Mouse (Mus musculus): ENCODE results near the gene Ppp1r12b.

Ppp1r12b gene

DNA sequence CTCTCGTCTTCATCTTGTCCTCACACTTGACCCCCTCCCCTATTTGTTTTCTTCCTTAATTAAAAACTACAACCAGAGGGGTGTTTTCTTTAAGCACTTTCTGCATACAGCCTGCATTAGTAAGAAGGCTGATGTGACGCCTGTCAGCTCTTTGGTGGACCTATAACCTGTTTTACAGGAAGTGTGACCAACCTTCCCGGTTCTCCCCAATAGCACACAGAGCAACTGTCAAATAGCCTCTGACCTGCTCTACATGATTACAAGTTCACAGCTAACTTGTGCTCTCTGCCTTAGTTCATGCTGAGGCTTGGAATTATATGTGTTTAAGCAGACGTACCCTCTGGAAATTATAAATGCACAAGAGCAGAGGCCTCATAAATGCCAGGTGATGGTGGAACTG, 189.3 kb downstream of the Ppp1r12b start:
- no peak for DNase-seq (ENCODE audit: extremely low read depth, low read depth, low spot score)

GRCm38 (mm10) chr1:134764831-134765458, 190.8 kb downstream of the Ppp1r12b start:
- no peak for DNase-seq (ENCODE audit: extremely low read depth, low read depth, low spot score)

DNA sequence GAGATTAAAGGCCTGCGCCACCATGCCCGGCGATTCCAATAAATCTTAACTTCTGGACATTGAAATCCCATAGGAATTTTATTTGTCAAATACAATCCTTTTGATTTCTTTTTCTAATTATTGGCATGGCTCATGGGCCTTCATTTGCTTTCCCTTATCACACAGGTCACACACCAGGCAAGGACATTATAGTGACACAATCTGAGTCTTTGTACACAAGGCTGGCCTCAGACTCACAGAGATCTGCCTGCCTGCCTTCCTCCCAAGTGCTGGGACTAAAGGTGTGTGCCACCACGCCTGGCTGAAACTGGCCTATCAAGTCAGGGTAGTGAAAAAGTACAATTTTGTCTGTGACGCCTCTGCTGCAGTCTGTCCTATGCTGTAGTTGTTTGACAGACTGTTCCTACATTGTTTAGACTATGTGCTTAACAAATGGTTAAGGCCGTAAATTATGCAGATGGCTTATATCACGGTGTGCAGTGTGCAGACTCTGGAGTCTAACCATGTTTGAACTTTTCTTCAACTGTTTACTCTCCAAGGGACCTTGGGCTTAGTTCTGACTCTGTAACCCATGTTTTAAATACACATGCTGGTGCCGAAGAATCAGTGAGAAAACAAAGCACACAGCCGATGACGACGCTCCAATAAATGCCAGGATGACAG, 191.8 kb downstream of the Ppp1r12b start:
- DNase-seq (ENCODE audit: extremely low read depth, low read depth, low spot score), result no peak

DNA sequence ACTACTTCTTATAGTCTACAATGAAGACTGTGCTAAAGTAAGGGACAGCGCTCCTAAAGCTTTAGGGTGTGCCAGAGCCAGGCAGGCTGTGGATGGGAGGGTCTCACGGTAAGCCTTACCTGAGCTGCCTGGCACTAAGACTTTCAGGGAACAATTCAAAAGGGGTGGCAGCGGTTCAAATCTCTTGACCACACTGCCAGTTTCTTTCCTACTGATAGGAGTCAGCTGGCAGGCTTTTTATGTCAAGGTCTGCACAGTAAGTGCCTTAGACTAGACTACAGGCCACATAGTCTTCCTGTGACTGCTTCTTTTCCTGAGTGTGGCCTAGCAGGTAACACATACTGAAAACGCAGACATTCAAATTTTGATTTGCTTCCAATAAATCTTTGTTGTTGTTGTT, 192.5 kb downstream of the Ppp1r12b start:
- no peak for DNase-seq (ENCODE audit: extremely low read depth, low read depth, low spot score)

- DNase-seq (ENCODE audit: extremely low read depth, low read depth, low spot score), result no peak
Measured at GRCm38 (mm10) chr1:134761534-134761933, 194.2 kb downstream of the Ppp1r12b start.

DNA sequence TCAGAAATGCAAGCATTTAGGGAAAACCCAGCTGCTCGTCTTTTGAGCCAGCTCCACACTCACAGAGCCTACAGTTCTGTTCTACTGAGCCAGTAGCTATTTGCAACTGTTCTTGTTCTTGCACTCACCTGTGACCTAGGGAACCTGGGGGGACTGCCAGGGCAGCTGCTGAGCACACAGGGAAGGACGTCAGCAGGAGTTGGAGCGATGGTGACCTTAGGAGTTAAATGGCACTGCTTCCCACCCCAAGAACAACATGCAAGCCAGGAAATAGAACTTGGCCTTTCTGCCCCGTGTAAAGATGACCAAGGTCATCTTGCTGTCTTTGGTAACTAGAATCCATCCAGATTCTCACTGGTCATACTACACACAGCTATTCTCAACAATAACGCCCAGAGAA, 195.1 kb downstream of the Ppp1r12b start:
- no peak for DNase-seq (ENCODE audit: extremely low read depth, low read depth, low spot score)

- DNase-seq (ENCODE audit: extremely low read depth, low read depth, low spot score), result no peak
Measured at GRCm38 (mm10) chr1:134759133-134759532, 196.6 kb downstream of the Ppp1r12b start.

DNA sequence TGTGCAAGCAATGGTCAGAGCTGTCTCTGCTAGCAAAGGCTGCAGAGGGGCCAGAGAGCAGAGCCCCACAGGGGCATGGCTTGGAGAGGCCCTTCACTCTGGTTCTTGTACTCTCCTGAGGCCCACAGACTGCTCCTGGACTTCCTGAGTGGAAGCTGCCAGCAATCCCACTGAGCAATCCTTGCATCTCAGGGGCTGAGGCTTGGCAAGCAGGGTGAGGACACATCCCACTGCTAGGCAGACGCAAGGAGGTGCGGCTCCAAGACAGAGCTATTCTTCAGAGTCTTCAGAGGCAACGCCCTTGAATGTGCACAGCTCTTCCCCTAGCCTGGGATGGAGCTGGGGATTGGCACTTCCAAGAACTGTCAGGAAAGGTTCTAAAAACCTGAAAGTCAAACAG, 198.5 kb downstream of the Ppp1r12b start:
- no peak for DNase-seq (ENCODE audit: extremely low read depth, low read depth, low spot score)

- no peak for DNase-seq (ENCODE audit: extremely low read depth, low read depth, low spot score)
Measured at GRCm38 (mm10) chr1:134756190-134756873, 199.4 kb downstream of the Ppp1r12b start.

DNA sequence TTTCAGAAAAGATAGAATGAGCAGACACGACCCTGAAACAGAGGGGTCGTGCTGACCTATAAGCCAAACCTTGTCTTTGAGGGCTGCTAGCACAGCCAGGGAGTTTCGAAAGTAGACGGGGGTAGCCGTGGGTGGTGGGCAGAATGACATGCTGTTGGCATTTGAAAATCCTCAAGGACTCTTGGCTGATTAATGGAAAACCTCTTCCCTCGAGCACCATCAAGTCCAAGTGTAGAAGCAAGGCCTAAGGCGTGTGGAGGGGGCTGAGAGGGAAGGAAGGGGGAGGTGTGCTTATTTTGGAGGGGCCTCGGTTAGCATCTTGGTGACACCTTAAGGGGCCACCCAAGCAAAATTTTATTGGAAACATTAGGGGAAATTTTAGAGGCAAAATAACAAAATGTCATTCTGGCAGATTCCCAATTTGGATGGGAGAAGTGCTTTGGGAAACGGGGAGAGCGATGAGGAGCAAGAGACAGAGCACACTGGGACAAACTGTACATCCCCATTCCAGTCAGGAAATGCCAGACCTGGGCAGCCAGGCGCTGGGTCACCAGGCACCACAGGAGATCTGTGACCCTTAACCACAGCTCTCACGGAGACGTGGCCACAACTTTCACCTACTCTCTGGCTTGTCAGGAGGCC, 200.1 kb downstream of the Ppp1r12b start:
- DNase-seq (ENCODE audit: extremely low read depth, low read depth, low spot score), result no peak

DNA sequence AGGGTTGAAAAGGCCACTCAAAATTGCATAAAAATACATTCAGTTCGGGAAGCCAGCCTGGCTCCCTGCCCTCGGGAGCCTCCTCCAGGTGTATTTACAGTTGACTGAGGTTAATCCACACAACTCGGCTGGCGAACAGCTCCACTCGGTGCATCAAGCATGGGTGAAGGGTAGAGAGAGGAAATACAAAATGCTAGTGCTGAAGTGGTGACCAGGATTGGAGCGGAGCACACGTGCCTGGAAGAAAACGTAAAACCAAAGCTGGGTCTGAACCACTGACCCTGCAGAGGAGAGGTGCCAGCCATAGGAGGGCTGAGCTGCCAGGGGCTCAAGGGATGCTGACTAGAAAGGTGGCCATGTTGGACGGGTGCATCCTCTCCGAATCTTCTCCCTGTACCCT, 200.9 kb downstream of the Ppp1r12b start:
- no peak for DNase-seq (ENCODE audit: extremely low read depth, low read depth, low spot score)

DNA sequence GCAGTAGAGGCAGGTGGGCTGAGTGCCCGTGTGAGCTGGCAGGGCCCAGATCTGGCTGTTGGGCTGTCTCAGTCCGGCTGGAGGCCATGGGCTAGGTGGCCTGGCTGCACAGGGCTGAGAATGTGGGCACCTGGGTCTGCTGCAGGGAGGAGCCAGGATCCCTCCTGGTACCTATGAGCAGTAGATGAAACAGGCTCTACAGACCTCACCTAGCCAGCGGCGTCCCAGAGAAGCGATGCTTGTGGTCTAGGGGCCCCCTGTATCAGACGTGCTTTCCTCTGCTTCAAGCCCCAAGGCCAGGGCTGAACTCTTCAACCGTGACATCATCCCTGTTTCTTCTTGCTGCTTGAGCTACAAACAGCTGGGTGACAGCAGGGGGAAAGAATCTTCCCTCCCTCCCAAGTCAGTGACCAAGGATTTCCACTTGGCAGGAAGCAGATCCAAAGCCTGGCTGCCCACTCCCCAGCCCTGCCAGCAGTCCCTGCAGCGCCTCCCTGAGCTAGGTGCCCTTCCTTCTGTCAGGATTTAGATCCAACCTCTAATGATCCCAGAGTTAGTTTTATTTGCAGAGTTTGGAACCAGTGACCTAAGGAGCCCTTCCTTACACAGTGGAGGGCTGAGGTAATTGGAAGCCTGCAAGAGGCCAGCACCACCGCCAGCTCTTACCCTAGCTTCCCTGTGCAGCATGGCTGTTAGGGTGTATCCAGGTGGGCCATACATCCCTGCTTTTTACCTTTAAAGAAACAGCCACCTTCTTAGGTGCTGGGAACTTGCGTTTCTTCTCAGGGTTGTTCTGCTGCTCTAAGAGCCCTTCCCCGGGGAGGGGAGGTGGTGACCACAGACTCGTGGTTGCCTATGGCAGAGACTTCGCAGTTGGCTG, 201.8 kb downstream of the Ppp1r12b start:
- no peak for DNase-seq (ENCODE audit: extremely low read depth, low read depth, low spot score)

- DNase-seq (ENCODE audit: extremely low read depth, low read depth, low spot score), result no peak
Measured at GRCm38 (mm10) chr1:134752447-134752846, 203.3 kb downstream of the Ppp1r12b start.

DNA sequence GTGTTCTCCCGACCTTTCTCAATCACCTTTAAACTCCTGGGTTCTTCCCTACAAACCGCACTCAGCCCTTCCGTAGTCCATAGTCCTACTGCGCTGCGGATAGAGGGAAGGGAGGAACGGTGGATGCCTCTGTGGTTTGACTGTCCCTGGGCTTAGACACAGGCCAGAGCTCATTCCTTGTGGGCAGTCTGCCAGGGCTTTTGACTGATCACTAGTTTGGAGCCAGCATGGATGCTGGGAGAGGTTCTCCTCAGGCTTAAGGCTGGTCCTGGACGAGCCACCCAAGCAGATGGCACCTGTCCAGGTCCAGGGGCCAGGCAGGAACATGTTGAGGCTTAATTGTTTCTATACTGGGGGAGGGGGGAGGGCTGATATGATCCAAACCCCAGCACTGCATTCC, 205.9 kb downstream of the Ppp1r12b start:
- no peak for DNase-seq (ENCODE audit: extremely low read depth, low read depth, low spot score)

GRCm38 (mm10) chr1:134747236-134748174, 208.2 kb downstream of the Ppp1r12b start:
- no peak for DNase-seq (ENCODE audit: extremely low read depth, low read depth, low spot score)

DNA sequence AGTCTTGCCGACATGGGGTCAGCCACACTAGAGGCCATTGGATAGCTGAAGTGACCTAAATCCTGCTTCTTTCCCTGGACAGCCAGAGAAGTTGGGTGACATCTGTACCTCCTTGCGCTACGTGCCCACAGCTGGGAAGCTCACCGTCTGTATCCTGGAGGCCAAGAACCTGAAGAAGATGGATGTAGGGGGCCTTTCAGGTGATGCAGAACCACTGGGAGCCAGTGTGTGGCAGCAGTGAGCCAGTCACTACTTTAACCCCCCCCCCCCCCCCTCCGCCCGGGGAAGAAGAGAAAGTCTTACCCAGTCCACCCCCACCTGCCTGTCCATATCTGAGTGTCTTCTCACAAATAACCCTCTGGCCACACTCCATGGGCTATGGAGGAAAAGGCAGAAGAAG, 210.1 kb downstream of the Ppp1r12b start:
- no peak for DNase-seq (ENCODE audit: extremely low read depth, low read depth, low spot score)

DNA sequence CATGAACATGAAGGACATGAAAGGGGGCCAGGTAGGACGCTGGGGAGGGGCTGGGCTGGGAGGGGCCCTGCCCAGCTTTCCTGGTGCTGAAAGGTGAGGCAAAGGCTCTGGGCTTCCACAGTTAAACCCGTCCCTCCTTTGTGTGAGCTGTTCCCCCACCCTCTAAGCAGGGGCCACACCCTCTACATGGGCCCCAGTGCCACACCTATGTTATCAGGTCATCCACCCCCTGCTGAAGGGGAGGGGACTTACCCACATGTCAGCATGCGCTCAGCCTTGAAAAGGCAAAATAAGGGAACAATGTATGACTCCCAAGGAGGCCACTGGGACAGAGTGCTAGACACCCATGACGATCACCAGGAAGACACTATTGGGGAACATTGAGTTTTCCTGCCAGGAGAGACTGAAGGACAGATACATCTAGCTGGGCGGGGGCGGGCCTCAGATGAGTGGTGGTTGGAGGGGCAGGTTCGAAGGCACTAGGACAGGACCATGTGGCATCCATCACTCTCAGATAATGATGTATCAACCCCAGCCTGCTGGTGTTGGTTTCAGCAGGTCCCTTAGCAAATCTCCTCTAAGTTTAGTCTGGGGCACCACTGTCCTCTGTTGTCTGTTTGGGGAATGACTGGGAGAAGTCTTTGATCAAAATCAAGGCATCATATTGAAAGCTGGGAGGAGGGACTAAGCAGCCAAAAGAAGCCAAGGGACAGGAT, 213.6 kb downstream of the Ppp1r12b start:
- no peak for DNase-seq (ENCODE audit: extremely low read depth, low read depth, low spot score)

DNA sequence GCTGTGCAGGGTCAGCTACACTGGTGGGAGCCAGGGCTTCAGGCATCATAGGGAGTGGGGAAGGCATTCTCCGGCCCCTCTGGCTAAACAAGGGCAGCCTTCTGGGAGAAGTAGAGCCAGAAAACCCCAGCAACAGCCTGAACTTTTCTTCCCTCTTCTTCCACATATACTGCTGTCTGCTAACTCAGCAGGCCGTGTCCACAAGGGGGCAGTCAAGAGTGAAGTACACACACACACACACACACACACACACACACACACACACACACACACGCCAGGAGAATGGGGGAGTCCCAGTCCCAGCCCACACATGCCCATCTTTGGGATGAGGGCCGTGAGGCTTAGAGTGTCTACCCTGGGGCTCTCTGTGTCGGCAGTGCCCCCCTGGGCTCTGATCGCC, 214.3 kb downstream of the Ppp1r12b start:
- no peak for DNase-seq (ENCODE audit: extremely low read depth, low read depth, low spot score)

DNA sequence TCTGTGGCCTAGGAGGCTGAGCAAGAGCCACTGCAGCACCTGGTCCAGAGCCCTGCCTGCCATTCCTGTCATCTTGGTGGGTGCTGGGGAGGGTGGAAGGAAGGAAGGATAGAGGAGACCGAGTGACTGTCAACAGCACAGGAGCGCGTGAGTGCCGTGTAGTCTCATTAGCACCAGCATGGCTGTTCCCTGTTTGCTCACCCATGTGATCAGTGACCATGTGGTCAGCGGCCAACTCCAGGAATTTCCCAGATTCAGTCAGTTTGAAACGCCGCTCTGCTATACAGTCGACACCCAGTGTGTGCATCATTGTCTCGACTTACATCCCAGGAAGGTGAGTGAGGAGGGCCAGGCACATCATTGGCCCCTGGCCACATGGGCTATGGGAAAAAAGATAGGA, 218.3 kb downstream of the Ppp1r12b start:
- DNase-seq (ENCODE audit: extremely low read depth, low read depth, low spot score), result no peak
